Mouse (Mus musculus) CH12.LX (cell line): ENCODE data around the gene 4931428L18Rik. TPM values are rescaled to one million over a fixed set of nuclear protein-coding genes. Genes with fewer than 3 reads are reported as not detected.

ENCODE experiments used
- DNase-seq: peaks from one replicate; pipeline ENCODE4 v3.0.0-alpha.2; 2013; ENCODE audit errors: extremely low read depth
- H3K27ac ChIP-seq: 2 replicates; pipeline ENCODE4 v1.5.1; 2012; ENCODE audit warnings: low read depth, mild to moderate bottlenecking, control low read depth, moderate library complexity; ENCODE audit not compliant: insufficient read depth
- H3K27me3 ChIP-seq: replicated peaks from 2 replicates; pipeline ENCODE3; 2012; ENCODE audit warnings: inconsistent platforms
- H3K36me3 ChIP-seq, 2 experiments: replicated peaks in 1 of 2; 2 replicates each; pipeline versions ENCODE3 to v1.6.1; 2012; ENCODE audit warnings: inconsistent platforms in 1 of 2, low read length in 1 of 2, mild to moderate bottlenecking in 1 of 2, mixed read lengths in 1 of 2, moderate library complexity in 1 of 2; ENCODE audit not compliant: control insufficient read depth in 1 of 2, insufficient read depth in 1 of 2
- H3K4me1 ChIP-seq, 2 experiments: 2 replicates each; pipeline ENCODE4 v1.6.1; 2012; ENCODE audit warnings: inconsistent platforms in 1 of 2, moderate library complexity in 1 of 2; ENCODE audit not compliant: insufficient read depth in 2 of 2, control insufficient read depth in 1 of 2
- H3K4me2 ChIP-seq: 2 replicates; pipeline ENCODE4 v1.6.1; 2012; ENCODE audit warnings: low read depth, mild to moderate bottlenecking, control low read depth; ENCODE audit not compliant: poor library complexity, insufficient read depth, severe bottlenecking
- H3K4me3 ChIP-seq, 3 experiments: fragments of 150-350 bp in 1 of 3; sonication (generic) in 1 of 3; replicated peaks in 1 of 3; 2 replicates each; pipeline versions ENCODE3 to v1.5.1; 2011 to 2012; ENCODE audit warnings: low read depth in 2 of 3, low read length in 2 of 3, mild to moderate bottlenecking in 2 of 3, moderate library complexity in 2 of 3, control low read depth in 1 of 3, improper control_type of control experiment in 1 of 3, inconsistent platforms in 1 of 3, mixed read lengths in 1 of 3; ENCODE audit not compliant: poor library complexity in 1 of 3
- H3K79me2 ChIP-seq: replicated peaks from 2 replicates; pipeline ENCODE4 v1.6.1; 2012; ENCODE audit warnings: mild to moderate bottlenecking, moderate library complexity; ENCODE audit not compliant: control insufficient read depth, poor library complexity, insufficient read depth, severe bottlenecking; ENCODE audit errors: extremely low read depth
- H3K9ac ChIP-seq: 2 replicates; pipeline ENCODE4 v1.6.1; 2012; ENCODE audit warnings: low read depth, mild to moderate bottlenecking, control low read depth, moderate library complexity; ENCODE audit not compliant: insufficient read depth
- H3K9me3 ChIP-seq: replicated peaks from 2 replicates; pipeline ENCODE3; 2012; ENCODE audit warnings: low read length, inconsistent platforms, mixed read lengths
- CHD1 ChIP-seq: IDR thresholded peaks from 2 replicates; pipeline ENCODE4 v1.6.1; 2012; ENCODE audit warnings: low read depth, low read length, improper control_type of control experiment, inconsistent platforms
- CHD2 ChIP-seq: IDR thresholded peaks from 2 replicates; pipeline ENCODE4 v1.6.1; 2011; ENCODE audit warnings: low read length, improper control_type of control experiment
- E2F4 ChIP-seq: IDR thresholded peaks from 2 replicates; pipeline ENCODE4 v1.6.1; 2011; ENCODE audit warnings: low read depth, low read length, improper control_type of control experiment; ENCODE audit not compliant: insufficient replicate concordance
- ETS1 ChIP-seq: conservative IDR thresholded peaks from 2 replicates; pipeline ENCODE4 v1.6.1; 2012; ENCODE audit warnings: low read depth, mild to moderate bottlenecking, inconsistent platforms, low read length, improper control_type of control experiment, moderate library complexity
- GABPA ChIP-seq: IDR thresholded peaks from 2 replicates; pipeline ENCODE4 v1.6.1; 2012; ENCODE audit warnings: low read depth, low read length, improper control_type of control experiment, inconsistent platforms; ENCODE audit not compliant: insufficient replicate concordance
- HCFC1 ChIP-seq: IDR thresholded peaks from 2 replicates; pipeline ENCODE4 v1.6.1; 2012; ENCODE audit warnings: low read depth, mild to moderate bottlenecking, inconsistent platforms, low read length, improper control_type of control experiment
- JUND ChIP-seq: conservative IDR thresholded peaks from 2 replicates; pipeline ENCODE4 v1.6.1; 2011; ENCODE audit warnings: low read depth, low read length, improper control_type of control experiment
- KAT2A ChIP-seq: IDR thresholded peaks from 2 replicates; pipeline ENCODE4 v1.6.1; 2012; ENCODE audit warnings: low read length, improper control_type of control experiment, inconsistent platforms; ENCODE audit not compliant: insufficient replicate concordance
- MAFK ChIP-seq: IDR thresholded peaks from 2 replicates; pipeline ENCODE4 v1.6.1; 2011; ENCODE audit warnings: low read length, improper control_type of control experiment; ENCODE audit not compliant: insufficient replicate concordance
- MEF2A ChIP-seq: IDR thresholded peaks from 2 replicates; pipeline ENCODE4 v1.6.1; 2014; ENCODE audit warnings: low read depth, mild to moderate bottlenecking, inconsistent platforms, low read length, improper control_type of control experiment, borderline replicate concordance
- MXI1 ChIP-seq: IDR thresholded peaks from 2 replicates; pipeline ENCODE4 v1.6.1; 2011; ENCODE audit warnings: mild to moderate bottlenecking, low read depth, low read length, improper control_type of control experiment
- POLR2A ChIP-seq: IDR thresholded peaks from 2 replicates; pipeline ENCODE4 v1.6.1; 2011; ENCODE audit warnings: low read depth, mild to moderate bottlenecking, improper control_type of control experiment, low read length
- POLR2AphosphoS2 ChIP-seq: IDR thresholded peaks from 2 replicates; pipeline ENCODE4 v1.6.1; 2011; ENCODE audit warnings: low read depth, low read length, improper control_type of control experiment
- RCOR1 ChIP-seq: conservative IDR thresholded peaks from 2 replicates; pipeline ENCODE4 v1.6.1; 2012; ENCODE audit warnings: low read depth, mild to moderate bottlenecking, inconsistent platforms, low read length, improper control_type of control experiment
- SMC3 ChIP-seq: IDR thresholded peaks from 2 replicates; pipeline ENCODE4 v1.6.1; 2011; ENCODE audit warnings: low read depth, low read length, improper control_type of control experiment
- TCF12 ChIP-seq: IDR thresholded peaks from 2 replicates; pipeline ENCODE4 v1.6.1; 2014; ENCODE audit warnings: low read depth, mild to moderate bottlenecking, inconsistent platforms, low read length, improper control_type of control experiment
- USF2 ChIP-seq: conservative IDR thresholded peaks from 2 replicates; pipeline ENCODE4 v1.6.1; 2011; ENCODE audit warnings: low read depth, low read length, improper control_type of control experiment
- ZC3H11A ChIP-seq: IDR thresholded peaks from 2 replicates; pipeline ENCODE4 v1.6.1; 2012; ENCODE audit warnings: low read depth, mild to moderate bottlenecking, inconsistent platforms, low read length, improper control_type of control experiment
- ZKSCAN1 ChIP-seq: IDR thresholded peaks from 2 replicates; pipeline ENCODE4 v1.6.1; 2012; ENCODE audit warnings: low read depth, inconsistent platforms, low read length, improper control_type of control experiment, borderline replicate concordance
- ZMIZ1 ChIP-seq: IDR thresholded peaks from 2 replicates; pipeline ENCODE4 v1.6.1; 2012; ENCODE audit warnings: low read depth, mild to moderate bottlenecking, inconsistent platforms, low read length, improper control_type of control experiment
- ZNF384 ChIP-seq: IDR thresholded peaks from 2 replicates; pipeline ENCODE4 v1.6.1; 2012; ENCODE audit warnings: low read depth, low read length, improper control_type of control experiment, inconsistent platforms
- dilution Hi-C: fragments of 300-500 bp; cut with MboI; formaldehyde crosslinking; loops from 2 replicates; pipeline ENCODE4 v1.14.3; 2020; ENCODE audit warnings: low sequenced_read_pairs; ENCODE audit not compliant: extremely low pct_unique_long_range_greater_than_20kb, extremely low pct_ligation_motif_present
- in situ Hi-C: fragments of 300-500 bp; cut with MboI; formaldehyde crosslinking; loops from 3 replicates; pipeline ENCODE4 v1.14.3; 2019; ENCODE audit warnings: low sequenced_read_pairs, low pct_ligation_motif_present, low pct_unique_long_range_greater_than_20kb, mixed read lengths
- polyA plus RNA-seq: library from polyadenylated mRNA; unstranded; fragments of >175 nt; gene quantifications from 2 replicates; pipeline ENCODE4 v1.2.1, GENCODE M21; 2012; ENCODE audit warnings: low read depth; ENCODE audit not compliant: insufficient read length
- total RNA-seq, 2 experiments: library from RNA; depleted of rRNA; stranded (reverse); fragments of 300-350 nt in 1 of 2; fragments of >200 nt in 1 of 2; gene quantifications; 2 replicates each; pipeline ENCODE4 v1.2.3; 2012 to 2014

Gene 4931428L18Rik
- total and polyA plus RNA-seq, 3 experiments, result 4.6 to 11.0 (median 9.3) TPM

GRCm38 (mm10) chr1:31220599-31221250 lies 1.8 kb downstream of the 4931428L18Rik start:
- dilution Hi-C loops, result no loop called here

GRCm38 (mm10) chr1:31214831-31215230 lies 7.7 kb downstream of the 4931428L18Rik start:
- peaks cover 0 to 7% of the 10 kb centered on the region in 2 experiments; a peak in 2 of 4 replicates for H3K4me1 ChIP-seq
- DNase-seq, result no peak
- dilution Hi-C loops, result no loop called here
- H3K79me2 ChIP-seq, result no peaks in the 10 kb centered on the region
- H3K4me3 ChIP-seq, result no peak overlapping the region
- no peak for TF ChIP-seq ZKSCAN1
- no peak for TF ChIP-seq USF2
- TF ChIP-seq JUND, result no peak
- no peak for TF ChIP-seq MEF2A
- TF ChIP-seq, all 38 proteins: peak for 0
- no peak overlapping the region for H3K9ac ChIP-seq
- H3K4me2 ChIP-seq, result no peak overlapping the region
- in situ Hi-C loops, result no loop called here
- H3K9me3 ChIP-seq, result no peaks in the 10 kb centered on the region
- H3K27ac ChIP-seq, result no peak overlapping the region
- H3K36me3 ChIP-seq, result peaks cover 0 to 19% of the 10 kb centered on the region in 2 experiments
- H3K27me3 ChIP-seq, result no peaks in the 10 kb centered on the region

More at GRCm38 (mm10) chr1:31220599-31221250, 1.8 kb downstream of the 4931428L18Rik start:
- peaks cover 3 to 20% of the 10 kb centered on the region in 2 experiments; a peak in 2 of 4 replicates for H3K4me1 ChIP-seq
- no peak for DNase-seq
- H3K9ac ChIP-seq, result no peak overlapping the region
- H3K27ac ChIP-seq, result no peak overlapping the region
- H3K27me3 ChIP-seq, result no peaks in the 10 kb centered on the region
- no peak overlapping the region for H3K4me2 ChIP-seq
- H3K9me3 ChIP-seq, result no peaks in the 10 kb centered on the region
- peaks cover 0 to 5% of the 10 kb centered on the region in 2 experiments for H3K36me3 ChIP-seq
- H3K79me2 ChIP-seq, result no peaks in the 10 kb centered on the region
- TF ChIP-seq KAT2A (no peak), MEF2A (no peak), E2F4 (no peak), POLR2A (no peak), ZKSCAN1 (no peak), ZMIZ1 (no peak), SMC3 (no peak), MAFK (no peak), ZC3H11A (no peak), RCOR1 (no peak), POLR2AphosphoS2 (no peak), HCFC1 (no peak), TCF12 (no peak), ZNF384 (no peak), MXI1 (no peak), CHD2 (no peak), GABPA (no peak), CHD1 (no peak), ETS1 (no peak)
- in situ Hi-C loops, result no loop called here
- H3K4me3 ChIP-seq, result no peak overlapping the region
